Mouse (Mus musculus): ENCODE data around the gene Ppm1a. TPM values are rescaled to one million over a fixed set of nuclear protein-coding genes. Genes with fewer than 3 reads are reported as not detected.
A peak's percentile ranks its signal among the peaks of the same experiment; 100 is the strongest.

The Ppm1a gene
- total RNA-seq (2021) = 100 to 1,000 TPM; 265 TPM

GRCm38 (mm10) chr12:72757086-72757485, at the start of gene Ppm1a:
Ppm1a (plus strand) TSS chr12:72757455.
- intact Hi-C loops (cut with DNase I) = no loop called here
- DNase-seq (ENCODE audit: extremely low spot score in 1 of 2, low spot score in 2 of 2) = peak in 1 of 2 experiments; percentile 31

DNA sequence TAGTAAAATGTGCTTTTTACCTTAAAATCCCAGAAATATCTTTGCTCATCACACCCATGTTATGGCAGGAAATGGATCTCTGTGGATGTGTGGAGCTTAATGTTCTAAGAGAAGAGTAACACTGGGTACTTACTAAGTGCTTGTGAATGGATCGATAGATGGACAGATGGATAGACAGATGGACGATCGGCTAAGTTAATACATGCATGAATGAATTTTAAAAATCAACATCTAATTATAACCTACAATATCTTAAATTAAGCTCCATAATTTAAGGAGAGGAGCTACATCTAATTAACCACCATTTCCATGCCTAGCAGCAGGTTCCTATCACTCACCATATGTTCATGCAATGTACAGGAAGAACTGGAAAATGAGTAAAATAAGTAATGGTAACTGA, 47.3 kb upstream of the Ppm1a start:
- intact Hi-C loops (cut with DNase I) = no loop called here
- DNase-seq (ENCODE audit: extremely low spot score in 1 of 2, low spot score in 2 of 2) = peak in 1 of 2 experiments; percentile 9

GRCm38 (mm10) chr12:72714896-72715295, 42.4 kb upstream of the Ppm1a start:
- intact Hi-C loops (cut with DNase I) = no loop called here
- no peak for DNase-seq (ENCODE audit: extremely low spot score in 1 of 2, low spot score in 2 of 2)

GRCm38 (mm10) chr12:72715846-72716245, 41.4 kb upstream of the Ppm1a start:
- DNase-seq (ENCODE audit: extremely low spot score in 1 of 2, low spot score in 2 of 2) = no peak
- intact Hi-C loops (cut with DNase I) = no loop called here

- intact Hi-C loops (cut with DNase I) = no loop called here
Observed at GRCm38 (mm10) chr12:72719046-72719445, 38.2 kb upstream of the Ppm1a start.

GRCm38 (mm10) chr12:72719452-72720087, 37.7 kb upstream of the Ppm1a start:
- no peak for DNase-seq (ENCODE audit: extremely low spot score in 1 of 2, low spot score in 2 of 2)
- intact Hi-C loops (cut with DNase I) = no loop called here

More at GRCm38 (mm10) chr12:72719046-72719445, 38.2 kb upstream of the Ppm1a start:
- DNase-seq (ENCODE audit: extremely low spot score in 1 of 2, low spot score in 2 of 2) = no peak

GRCm38 (mm10) chr12:72721710-72722109, 35.5 kb upstream of the Ppm1a start:
- no peak for DNase-seq (ENCODE audit: extremely low spot score in 1 of 2, low spot score in 2 of 2)
- intact Hi-C loops (cut with DNase I) = no loop called here

DNA sequence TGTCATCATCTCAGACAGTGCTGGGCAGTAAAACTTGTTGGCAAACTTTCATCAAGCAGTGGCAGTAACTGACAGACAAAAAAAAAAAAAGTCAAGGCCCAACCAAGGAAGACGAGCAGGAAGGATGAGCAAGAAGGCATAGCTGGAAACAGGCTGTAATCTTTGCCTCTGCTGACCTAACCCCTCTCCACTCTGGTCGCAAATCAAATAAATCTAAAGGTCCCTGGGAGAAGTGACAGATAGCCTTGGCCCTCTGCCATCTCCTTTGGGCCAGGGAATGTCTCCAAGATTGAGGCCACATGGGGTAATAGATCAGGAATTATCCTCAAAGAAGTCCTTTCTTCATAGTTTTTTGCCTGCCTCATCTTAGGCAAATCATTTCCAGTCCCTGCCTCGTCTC, 33.3 kb upstream of the Ppm1a start:
- DNase-seq (ENCODE audit: extremely low spot score in 1 of 2, low spot score in 2 of 2) = no peak
- intact Hi-C loops (cut with DNase I) = no loop called here

- intact Hi-C loops (cut with DNase I) = no loop called here
- no peak for DNase-seq (ENCODE audit: extremely low spot score in 1 of 2, low spot score in 2 of 2)
Observed at GRCm38 (mm10) chr12:72727021-72727420, 30.2 kb upstream of the Ppm1a start.

GRCm38 (mm10) chr12:72727611-72728010, 29.6 kb upstream of the Ppm1a start:
- no peak for DNase-seq (ENCODE audit: extremely low spot score in 1 of 2, low spot score in 2 of 2)
- intact Hi-C loops (cut with DNase I) = no loop called here

DNA sequence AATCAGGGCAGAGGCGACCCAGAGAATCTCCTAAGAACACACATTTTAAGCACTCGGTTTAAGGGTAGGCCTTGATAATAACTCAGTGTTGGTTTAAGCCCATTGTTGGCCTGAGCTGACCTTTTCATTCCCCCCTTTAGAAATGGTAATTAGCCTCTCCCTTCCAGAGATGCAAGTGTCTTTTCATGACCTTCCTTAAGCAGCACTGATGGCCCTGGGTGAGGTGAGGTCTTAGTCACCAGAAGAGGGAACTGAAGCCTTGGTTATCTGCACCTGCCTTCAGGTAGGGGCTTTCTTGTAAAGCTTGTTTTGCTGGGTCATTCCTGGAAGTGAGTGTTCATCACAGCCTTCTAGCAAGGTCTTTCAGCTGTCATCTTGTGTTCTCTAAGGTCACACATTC, 23.1 kb upstream of the Ppm1a start:
- intact Hi-C loops (cut with DNase I) = no loop called here

DNA sequence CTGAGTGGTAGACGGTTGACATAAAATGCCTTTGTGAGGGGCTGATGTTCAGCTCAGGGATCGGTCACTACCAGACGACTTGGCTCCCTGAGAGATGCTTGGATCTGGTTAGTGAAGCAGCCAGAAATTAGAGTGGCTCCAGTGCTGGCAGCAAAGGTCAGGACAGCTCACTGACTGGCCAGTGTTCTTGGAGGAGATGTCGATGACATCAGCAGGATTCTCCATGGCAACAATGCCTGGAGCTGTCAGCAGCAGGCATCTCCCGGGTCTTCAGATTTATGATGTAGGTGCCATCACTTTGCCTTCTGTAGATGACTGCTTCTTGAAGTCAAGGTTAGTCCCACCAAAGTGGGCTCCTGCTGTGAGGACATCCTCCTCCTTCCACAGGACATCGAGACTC, 16.1 kb upstream of the Ppm1a start:
- DNase-seq (ENCODE audit: extremely low spot score in 1 of 2, low spot score in 2 of 2) = no peak
- intact Hi-C loops (cut with DNase I) = no loop called here

More for the DNA sequence above, 23.1 kb upstream of the Ppm1a start:
- DNase-seq (ENCODE audit: extremely low spot score in 1 of 2, low spot score in 2 of 2) = no peak

DNA sequence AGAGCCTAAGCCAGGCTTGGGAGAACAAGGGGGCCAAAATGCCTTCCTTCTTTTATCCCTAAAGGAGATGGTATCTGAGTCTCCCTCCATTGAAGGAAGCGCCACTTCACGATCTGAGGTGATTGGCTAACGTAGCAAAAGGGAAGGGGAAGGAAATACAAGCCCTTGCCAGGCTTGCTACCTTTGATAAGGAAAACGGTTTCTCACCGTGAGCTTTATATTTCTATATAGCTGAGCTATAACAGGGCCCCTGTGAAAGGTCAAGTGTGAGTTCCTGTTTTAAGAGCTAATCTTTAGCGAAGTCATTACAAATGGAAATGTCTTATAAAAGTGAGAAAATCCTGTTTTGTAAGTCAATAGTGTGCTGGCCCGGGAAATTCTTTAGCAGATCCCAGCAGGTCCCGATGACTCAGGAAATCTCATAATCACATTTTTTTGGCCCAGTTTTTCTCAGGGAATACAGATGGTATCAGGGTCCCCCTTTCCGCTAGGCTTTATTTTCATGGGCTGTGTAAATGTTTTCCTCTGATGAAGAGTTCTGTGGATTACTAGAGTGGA, 12.4 kb upstream of the Ppm1a start:
- DNase-seq (ENCODE audit: extremely low spot score in 1 of 2, low spot score in 2 of 2) = no peak
- intact Hi-C loops (cut with DNase I) = no loop called here

- intact Hi-C loops (cut with DNase I) = no loop called here
- no peak for DNase-seq (ENCODE audit: extremely low spot score in 1 of 2, low spot score in 2 of 2)
Observed at GRCm38 (mm10) chr12:72745486-72745885, 11.8 kb upstream of the Ppm1a start.

- no peak for DNase-seq (ENCODE audit: extremely low spot score in 1 of 2, low spot score in 2 of 2)
- intact Hi-C loops (cut with DNase I) = no loop called here
Observed at GRCm38 (mm10) chr12:72748341-72748740, 8.9 kb upstream of the Ppm1a start.

- intact Hi-C loops (cut with DNase I) = no loop called here
- no peak for DNase-seq (ENCODE audit: extremely low spot score in 1 of 2, low spot score in 2 of 2)
Observed at GRCm38 (mm10) chr12:72748841-72749240, 8.4 kb upstream of the Ppm1a start.

DNA sequence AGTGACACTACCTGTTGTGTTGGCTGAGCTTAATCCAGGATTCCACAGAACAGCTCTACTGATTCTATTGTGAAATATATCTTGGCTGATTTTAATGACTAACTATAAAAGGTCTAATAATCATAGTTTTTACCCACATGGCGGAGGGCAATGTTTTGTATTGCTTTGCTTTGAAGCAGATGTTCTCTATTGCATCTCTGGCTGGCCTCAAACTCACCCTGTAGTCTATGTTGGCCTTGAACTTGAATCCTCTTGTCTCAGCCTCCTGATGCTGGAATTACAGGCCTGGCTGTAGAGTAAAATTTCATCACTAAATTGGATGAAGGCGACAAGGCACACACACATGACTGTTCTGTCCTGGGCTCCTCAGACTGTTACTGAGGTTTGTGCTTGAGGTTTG, 7.8 kb upstream of the Ppm1a start:
- DNase-seq (ENCODE audit: extremely low spot score in 1 of 2, low spot score in 2 of 2) = no peak
- intact Hi-C loops (cut with DNase I) = no loop called here

DNA sequence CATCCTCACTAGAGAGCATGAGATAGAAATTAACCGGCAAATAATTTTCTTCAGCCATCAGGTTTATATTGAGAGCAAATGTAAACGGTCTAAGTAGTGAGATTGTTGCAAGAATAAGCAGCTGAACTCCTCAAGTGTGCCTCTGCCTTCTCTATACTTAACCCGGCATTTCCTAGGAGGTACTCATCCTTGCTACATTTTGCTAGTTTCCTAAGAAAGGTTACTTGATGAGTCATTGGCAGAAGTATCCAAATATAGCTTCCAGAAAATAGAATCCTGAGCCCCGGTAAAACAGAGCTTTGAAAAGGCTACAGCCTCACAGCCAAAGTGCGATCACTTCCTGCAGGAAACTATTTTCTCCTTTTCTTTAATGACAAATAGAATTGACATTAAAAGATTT, 7.2 kb upstream of the Ppm1a start:
- no peak for DNase-seq (ENCODE audit: extremely low spot score in 1 of 2, low spot score in 2 of 2)
- intact Hi-C loops (cut with DNase I) = no loop called here

DNA sequence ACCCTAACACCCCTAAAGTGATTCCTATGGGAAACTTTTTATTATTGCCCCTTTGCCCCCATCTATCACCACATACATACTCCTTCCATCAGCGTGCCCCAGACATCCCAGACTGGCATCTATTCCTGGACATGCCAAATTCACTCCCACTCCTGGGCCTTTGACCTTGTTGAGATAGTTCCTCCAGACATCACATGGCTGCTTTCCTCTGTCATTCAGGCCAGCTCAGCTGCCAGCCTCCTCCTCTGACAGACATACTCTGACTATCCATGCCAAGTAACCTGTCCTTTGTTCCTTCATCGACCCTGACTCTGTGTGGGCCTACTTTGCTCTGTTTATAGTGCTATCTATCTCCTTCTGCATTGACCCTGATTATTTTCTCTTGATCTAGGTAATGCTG, 6.6 kb upstream of the Ppm1a start:
- intact Hi-C loops (cut with DNase I) = no loop called here

DNA sequence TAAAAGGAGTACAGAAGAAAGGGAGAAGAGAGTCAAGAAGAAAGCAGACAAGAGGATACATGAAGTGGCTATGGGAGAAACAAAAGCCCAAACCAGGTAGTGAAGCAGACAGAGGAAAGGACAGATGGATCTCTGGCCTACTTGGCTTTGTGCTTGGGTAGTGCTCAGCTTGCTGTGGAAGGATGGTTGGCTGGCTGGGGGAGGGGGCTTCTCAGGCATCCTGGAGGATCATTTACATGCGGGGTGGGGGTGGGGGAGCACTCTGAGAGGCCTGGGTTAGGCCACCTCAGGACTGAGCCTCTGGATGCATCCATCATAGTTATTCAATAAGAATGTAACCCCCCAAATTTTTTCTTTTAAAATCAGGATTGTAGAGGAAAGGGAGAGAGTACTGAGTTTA, 341 bp downstream of the Ppm1a start:
- DNase-seq (ENCODE audit: extremely low spot score in 1 of 2, low spot score in 2 of 2) = no peak
- intact Hi-C loops (cut with DNase I) = no loop called here

More for the DNA sequence above, 6.6 kb upstream of the Ppm1a start:
- no peak for DNase-seq (ENCODE audit: extremely low spot score in 1 of 2, low spot score in 2 of 2)

DNA sequence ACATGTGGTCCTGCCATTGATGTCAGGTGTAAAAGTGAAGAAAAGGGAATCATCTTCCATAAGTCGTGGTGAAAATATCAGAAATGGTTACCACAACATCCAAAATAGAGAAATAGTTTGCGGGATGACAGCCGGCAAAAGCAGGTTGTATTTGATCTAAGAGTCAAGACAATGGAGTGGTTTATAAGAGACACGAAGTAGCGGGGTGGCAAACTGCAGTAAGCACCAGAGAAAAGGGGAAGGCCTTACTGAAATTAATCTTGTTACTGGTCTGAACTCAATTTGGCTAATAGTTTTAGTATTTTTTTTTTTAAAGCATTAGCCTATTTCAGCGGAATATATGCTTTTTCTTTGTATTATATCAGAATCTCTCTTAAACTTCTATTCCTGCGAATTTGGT, 2.7 kb downstream of the Ppm1a start:
- no peak for DNase-seq (ENCODE audit: extremely low spot score in 1 of 2, low spot score in 2 of 2)
- intact Hi-C loops (cut with DNase I) = no loop called here

Measured in left cerebral cortex, postnatal 10 days (tissue).